29 mouse cellular contexts compared by ENCODE assay signal in the genomic region with DNA sequence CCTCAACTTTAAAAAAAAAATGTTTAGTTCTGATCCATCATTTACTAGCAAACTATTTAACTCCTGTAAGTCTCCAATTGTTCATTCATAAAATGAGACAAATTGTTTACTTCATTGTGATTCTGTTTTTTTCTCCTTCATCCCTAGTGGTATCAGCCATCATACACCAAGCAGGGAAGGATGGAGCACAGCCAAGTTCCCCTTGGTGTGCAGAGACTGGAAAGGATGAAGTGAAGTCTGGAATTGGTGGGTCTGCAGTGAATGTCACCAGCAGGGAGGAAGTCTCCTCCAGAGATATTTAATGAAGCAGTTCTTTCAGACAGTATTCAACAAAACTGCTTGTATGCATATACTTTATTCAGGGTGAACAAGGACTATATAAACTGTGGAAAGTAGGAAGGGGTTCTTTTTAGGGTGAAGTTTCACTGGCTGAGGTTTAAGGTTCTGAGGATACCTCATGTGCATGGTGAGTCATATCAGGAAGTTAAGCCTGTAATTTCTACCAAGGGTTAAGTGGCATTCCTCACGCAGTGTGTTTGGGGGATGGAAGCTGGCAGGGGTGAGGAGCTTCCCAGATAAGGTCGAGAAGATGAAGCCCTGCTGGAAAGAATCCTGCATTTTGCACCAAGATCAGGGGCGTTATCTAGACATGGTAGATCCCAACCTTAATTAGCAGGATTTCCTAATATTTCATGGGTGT. TPM values are rescaled to one million over a fixed set of nuclear protein-coding genes. Genes with fewer than 3 reads are reported as not detected.
DNase-seq lines count a peak whose midpoint lies in the region; ATAC-seq and TF ChIP-seq lines count a peak whose summit lies in the region.
"Had no signal": no experiment of that assay in that cellular context is flagged by ENCODE, and none has a peak within 500 bp of the region (broad histone marks: within the 10 kb centered on the region; RNA-seq: fewer than 3 reads in every experiment).

No protein-coding gene starts in this region.

- no peak overlapping the region for H3K9ac ChIP-seq in hindbrain, postnatal 0 days (replicated peaks; ENCODE audit: low read length)
- no peak overlapping the region for H3K9ac ChIP-seq in forebrain, embryonic 12.5 days
- H3K9ac ChIP-seq: embryonic facial prominence, embryonic 13.5 days; hindbrain, embryonic 14.5 days; kidney, embryonic 15.5 days; limb, embryonic 15.5 days; liver, embryonic 13.5 days; midbrain, embryonic 15.5 days; neural tube, embryonic 15.5 days had no signal

- H3K4me3 ChIP-seq in hindbrain, postnatal 0 days (ENCODE audit: low read length): no peak overlapping the region
- no peak overlapping the region for H3K4me3 ChIP-seq in hindbrain, embryonic 10.5 days
- H3K4me3 ChIP-seq in forebrain, embryonic 12.5 days (replicated peaks): no peak overlapping the region
- H3K4me3 ChIP-seq: embryonic facial prominence, embryonic 13.5 days; forebrain, embryonic 10.5 days; kidney, embryonic 15.5 days; layer of hippocampus, adult 2 months; limb, embryonic 10.5 days; limb, embryonic 15.5 days; liver, embryonic 13.5 days; midbrain, embryonic 15.5 days; neural tube, embryonic 15.5 days had no signal

- TF ChIP-seq CTCF in hindbrain, postnatal 0 days (IDR thresholded peaks at IDR 0.05; ENCODE audit: low read depth): no peak

- no peak overlapping the region for H3K27ac ChIP-seq in hindbrain, postnatal 0 days
- H3K27ac ChIP-seq in hindbrain, embryonic 10.5 days: no peak overlapping the region
- H3K27ac ChIP-seq in forebrain, embryonic 12.5 days: no peak overlapping the region
- H3K27ac ChIP-seq: embryonic facial prominence, embryonic 13.5 days; forebrain, embryonic 10.5 days; hindbrain, embryonic 14.5 days; kidney, embryonic 15.5 days; layer of hippocampus, adult 2 months; limb, embryonic 10.5 days; limb, embryonic 15.5 days; liver, embryonic 13.5 days; midbrain, embryonic 15.5 days; neural tube, embryonic 15.5 days had no signal

- H3K9me3 ChIP-seq in hindbrain, postnatal 0 days (ENCODE audit: low read length): no peaks in the 10 kb centered on the region
- no peaks in the 10 kb centered on the region for H3K9me3 ChIP-seq in hindbrain, embryonic 10.5 days
- H3K9me3 ChIP-seq in forebrain, embryonic 12.5 days: no peaks in the 10 kb centered on the region
- H3K9me3 ChIP-seq: forebrain, embryonic 10.5 days; kidney, embryonic 15.5 days; limb, embryonic 10.5 days; limb, embryonic 15.5 days; liver, embryonic 13.5 days; midbrain, embryonic 15.5 days; neural tube, embryonic 15.5 days had no signal

- DNase-seq in hindbrain, postnatal 0 days (ENCODE audit: low spot score): peak; percentile 30
- no peak for DNase-seq in hindbrain, embryonic 10.5 days (ENCODE audit: low spot score)
- peak; percentile 46 to 48 for DNase-seq in cerebellum, adult 18-20 months
- DNase-seq in cerebellum, postnatal 10 days: peak; percentile 64 to 78
- DNase-seq in kidney, postnatal 4 days: no peak
- no peak for DNase-seq in MN1 (ENCODE audit: low spot score)
- DNase-seq: adrenal gland, adult 8-10 months; B cell, adult 2 months; heart, postnatal 36 days; kidney, adult 11 months; kidney, postnatal 25 days; liver, embryonic 13.5 days; lung, adult 18-20 months; lung, postnatal 4 days; right cerebral cortex, postnatal 25 days; thymus, postnatal 14 days had no signal

- no peak overlapping the region for H3K4me2 ChIP-seq in hindbrain, postnatal 0 days (ENCODE audit: low read depth, low read length)
- no peak overlapping the region for H3K4me2 ChIP-seq in forebrain, embryonic 12.5 days
- H3K4me2 ChIP-seq: embryonic facial prominence, embryonic 13.5 days; hindbrain, embryonic 14.5 days; kidney, embryonic 15.5 days; limb, embryonic 15.5 days; liver, embryonic 13.5 days; midbrain, embryonic 15.5 days; neural tube, embryonic 15.5 days had no signal

- no peaks in the 10 kb centered on the region for H3K36me3 ChIP-seq in hindbrain, postnatal 0 days (ENCODE audit: insufficient read depth, low read length)
- peaks cover 14% of the 10 kb centered on the region for H3K36me3 ChIP-seq in hindbrain, embryonic 10.5 days
- no peaks in the 10 kb centered on the region; the same call in 1 of the 2 replicates for H3K36me3 ChIP-seq in forebrain, embryonic 12.5 days (replicated peaks)
- H3K36me3 ChIP-seq: midbrain, embryonic 15.5 days had no signal

- no peaks in the 10 kb centered on the region for H3K27me3 ChIP-seq in hindbrain, postnatal 0 days (ENCODE audit: insufficient read depth, low read length)
- no peaks in the 10 kb centered on the region for H3K27me3 ChIP-seq in hindbrain, embryonic 10.5 days (ENCODE audit: insufficient read depth, poor library complexity, severe bottlenecking)
- no peaks in the 10 kb centered on the region for H3K27me3 ChIP-seq in forebrain, embryonic 12.5 days
- H3K27me3 ChIP-seq: embryonic facial prominence, embryonic 13.5 days; kidney, embryonic 15.5 days; limb, embryonic 15.5 days; liver, embryonic 13.5 days; midbrain, embryonic 15.5 days; neural tube, embryonic 15.5 days had no signal

- 56% methylated on average over 3 of the region's 3 CpGs for WGBS in hindbrain, postnatal 0 days
- 72% methylated on average over 3 of the region's 3 CpGs for WGBS in hindbrain, embryonic 10.5 days
- 85% methylated on average over 3 of the region's 3 CpGs for WGBS in forebrain, embryonic 12.5 days

- ATAC-seq in hindbrain, postnatal 0 days: no peak
- no peak for ATAC-seq in forebrain, embryonic 12.5 days (ENCODE audit: low FRiP score)
- ATAC-seq: forebrain, embryonic 16.5 days; inflammation-experienced regulatory T-cells, adult 6 months; lung, postnatal 0 days; midbrain, embryonic 15.5 days had no signal

- H3K4me1 ChIP-seq in hindbrain, postnatal 0 days (ENCODE audit: insufficient read depth, low read length): no peaks in the 10 kb centered on the region
- no peaks in the 10 kb centered on the region for H3K4me1 ChIP-seq in hindbrain, embryonic 10.5 days (replicated peaks)
- H3K4me1 ChIP-seq in forebrain, embryonic 12.5 days: no peaks in the 10 kb centered on the region
- H3K4me1 ChIP-seq: embryonic facial prominence, embryonic 13.5 days; forebrain, embryonic 10.5 days; kidney, embryonic 15.5 days; limb, embryonic 10.5 days; limb, embryonic 15.5 days; midbrain, embryonic 15.5 days had no signal

RNA-seq across cellular contexts. Expression of gene Trim44, which starts 34.1 kb away (rescaled TPM):
- total RNA-seq in hindbrain, postnatal 0 days (2014; rRNA removed): 78.2 and 87.6 TPM in 2 replicates
- 42.2 and 44.1 TPM in 2 replicates for polyA plus RNA-seq in hindbrain, postnatal 0 days (2015; fragmentation: Nextera tagmentation; extraction: Ambion mirVana)
- 23.7 and 25.3 TPM in 2 replicates for polyA plus RNA-seq in hindbrain, embryonic 10.5 days (2016; fragmentation: Nextera tagmentation; extraction: Ambion mirVana)
- polyA plus RNA-seq in forebrain, embryonic 12.5 days (2016; fragmentation: Nextera tagmentation; extraction: Ambion mirVana): 45.4 and 54.2 TPM in 2 replicates

Comparison
In these comparisons a context has a peak if more than half of its experiments do, and no peak if none do; other contexts are left out.
1. DNase-seq: peak in hindbrain, postnatal 0 days (single experiment), cerebellum, adult 18-20 months (2 of 2) and cerebellum, postnatal 10 days (2 of 2); none in hindbrain, embryonic 10.5 days (single experiment), kidney, postnatal 4 days (0 of 2) and MN1 (single experiment).